Mouse (Mus musculus) hindbrain, embryonic 14.5 days (tissue): ENCODE results near the gene Hspb8. TPM values are rescaled to one million over a fixed set of nuclear protein-coding genes. Genes with fewer than 3 reads are reported as not detected.

ENCODE experiments used
- ATAC-seq: fragments of 200-750 bp; cut with Nextera tagmentation; 2 replicates; pipeline ENCODE4 v1.8.0; 2017; ENCODE audit warnings: moderate number of reproducible peaks, mild to moderate bottlenecking, moderate TSS enrichment, moderate library complexity; ENCODE audit not compliant: low FRiP score
- DNase-seq: peaks from one replicate; pipeline ENCODE4 v3.0.0-alpha.2; 2015; ENCODE audit warnings: low spot score
- H3K27ac ChIP-seq: fragments of 300-500 bp; sonication (generic); 2 replicates; pipeline ENCODE4 v1.5.1; 2014; ENCODE audit warnings: mild to moderate bottlenecking, moderate library complexity
- H3K27me3 ChIP-seq: fragments of 300-500 bp; sonication (generic); 2 replicates; pipeline ENCODE4 v1.6.1; 2014; ENCODE audit warnings: mild to moderate bottlenecking, low read length, mixed read lengths; ENCODE audit not compliant: control insufficient read depth, insufficient read depth
- H3K36me3 ChIP-seq: fragments of 300-500 bp; sonication (generic); replicated peaks from 2 replicates; pipeline ENCODE4 v1.6.1; 2014; ENCODE audit not compliant: control insufficient read depth, insufficient read depth
- H3K4me1 ChIP-seq: fragments of 300-500 bp; sonication (generic); replicated peaks from 2 replicates; pipeline ENCODE4 v1.6.1; 2014; ENCODE audit warnings: antibody characterized with exemption, low read length, mixed read lengths; ENCODE audit not compliant: control insufficient read depth, insufficient read depth
- H3K4me2 ChIP-seq: fragments of 300-500 bp; sonication (generic); replicated peaks from 2 replicates; pipeline ENCODE4 v1.6.1; 2014; ENCODE audit warnings: mild to moderate bottlenecking, moderate library complexity
- H3K4me3 ChIP-seq: fragments of 300-500 bp; sonication (generic); replicated peaks from 2 replicates; pipeline ENCODE4 v1.5.1; 2014; ENCODE audit warnings: mild to moderate bottlenecking, low read length
- H3K9ac ChIP-seq: fragments of 300-500 bp; sonication (generic); 2 replicates; pipeline ENCODE4 v1.6.1; 2014
- H3K9me3 ChIP-seq: fragments of 300-500 bp; sonication (generic); 2 replicates; pipeline ENCODE4 v1.6.1; 2016; ENCODE audit warnings: low read length; ENCODE audit not compliant: control insufficient read depth
- WGBS: fragments of 180-500 bp; shearing (Covaris S2); extraction: QIAGEN DNeasy Blood & Tissue Kit; methylation state at CpG from one replicate; pipeline ENCODE4 v1.1.7; 2014; 5-methylcytosine and 5-hydroxymethylcytosine counted together
- polyA plus RNA-seq: library from polyadenylated mRNA; unstranded; fragments of >200 nt; fragmentation: Nextera tagmentation; extraction: Ambion mirVana; gene quantifications from 2 replicates; pipeline ENCODE4 v1.2.1, GENCODE M21; 2014

Gene Hspb8
- polyA plus RNA-seq, 1 experiment from 2014 or later: 5.6 TPM

- Histone ChIP-seq H3K9me3 (no peaks in the 10 kb centered on the region), H3K27me3 (no peaks in the 10 kb centered on the region), H3K27ac (peak overlapping the region; percentile 16; the same call in 1 of the 2 replicates), H3K4me2 (no peak overlapping the region), H3K36me3 (no peaks in the 10 kb centered on the region), H3K9ac (no peak overlapping the region; the same call in 1 of the 2 replicates), H3K4me1 (peaks cover 17% of the 10 kb centered on the region), H3K4me3 (no peak overlapping the region)
- DNase-seq (no peak), ATAC-seq (0 out of 2 replicates have a peak, but pooled peaks have one; percentile 51)
- WGBS: 6% methylated on average over 6 of the region's 6 CpGs
Measured at GRCm38 (mm10) chr5:116420759-116421225, 1.9 kb downstream of the Hspb8 start.

- Histone ChIP-seq H3K9me3 (no peaks in the 10 kb centered on the region), H3K9ac (no peak overlapping the region), H3K27me3 (no peaks in the 10 kb centered on the region), H3K27ac (peak overlapping the region; percentile 16; the same call in 1 of the 2 replicates), H3K4me1 (peaks cover 18% of the 10 kb centered on the region), H3K36me3 (no peaks in the 10 kb centered on the region), H3K4me2 (no peak overlapping the region), H3K4me3 (no peak overlapping the region)
- no peak for DNase-seq
- no peak for ATAC-seq
- 97% methylated on average over 1 of the region's 1 CpGs for WGBS
Measured at GRCm38 (mm10) chr5:116420213-116420612, 2.5 kb downstream of the Hspb8 start.

GRCm38 (mm10) chr5:116419322-116420045 is 3.2 kb downstream of the Hspb8 start:
- H3K27me3 ChIP-seq: no peaks in the 10 kb centered on the region
- no peak overlapping the region for H3K27ac ChIP-seq
- no peak overlapping the region for H3K4me3 ChIP-seq
- no peaks in the 10 kb centered on the region for H3K9me3 ChIP-seq
- WGBS: 48% methylated on average over 6 of the region's 6 CpGs
- H3K4me2 ChIP-seq: no peak overlapping the region
- DNase-seq: no peak
- H3K36me3 ChIP-seq: no peaks in the 10 kb centered on the region
- H3K9ac ChIP-seq: no peak overlapping the region
- peaks cover 18% of the 10 kb centered on the region for H3K4me1 ChIP-seq
- no peak for ATAC-seq

GRCm38 (mm10) chr5:116416208-116416607 is 6.5 kb downstream of the Hspb8 start:
- H3K27me3 ChIP-seq: no peaks in the 10 kb centered on the region
- H3K27ac ChIP-seq: no peak overlapping the region
- ATAC-seq (no peak), DNase-seq (no peak)
- no peak overlapping the region for H3K4me3 ChIP-seq
- no peaks in the 10 kb centered on the region for H3K36me3 ChIP-seq
- H3K4me1 ChIP-seq: peaks cover 12% of the 10 kb centered on the region
- no peak overlapping the region for H3K9ac ChIP-seq
- H3K9me3 ChIP-seq: no peaks in the 10 kb centered on the region
- WGBS: 34% methylated on average over 5 of the region's 5 CpGs
- H3K4me2 ChIP-seq: no peak overlapping the region

- WGBS: 2% methylated on average over 16 of the region's 16 CpGs
- H3K27me3 ChIP-seq: no peaks in the 10 kb centered on the region
- ATAC-seq (no peak), DNase-seq (peak; percentile 42)
- peaks cover 23% of the 10 kb centered on the region; the same call in 1 of the 2 replicates for H3K4me1 ChIP-seq
- H3K4me2 ChIP-seq: no peak overlapping the region; the same call in 1 of the 2 replicates
- H3K9ac ChIP-seq: no peak overlapping the region
- H3K36me3 ChIP-seq: no peaks in the 10 kb centered on the region
- H3K27ac ChIP-seq: no peak overlapping the region
- H3K4me3 ChIP-seq: no peak overlapping the region
- no peaks in the 10 kb centered on the region for H3K9me3 ChIP-seq
Measured at GRCm38 (mm10) chr5:116409689-116410590, 12.7 kb downstream of the Hspb8 start.

- 54% methylated on average over 9 of the region's 9 CpGs for WGBS
- no peak for ATAC-seq
- no peaks in the 10 kb centered on the region for H3K9me3 ChIP-seq
Measured at GRCm38 (mm10) chr5:116408965-116409364, 13.7 kb downstream of the Hspb8 start.

GRCm38 (mm10) chr5:116407936-116408335 is 14.7 kb downstream of the Hspb8 start:
- no peaks in the 10 kb centered on the region for H3K27me3 ChIP-seq
- WGBS: 34% methylated on average over 6 of the region's 6 CpGs

More at GRCm38 (mm10) chr5:116408965-116409364, 13.7 kb downstream of the Hspb8 start:
- no peak overlapping the region for H3K9ac ChIP-seq
- H3K4me2 ChIP-seq: no peak overlapping the region
- H3K36me3 ChIP-seq: no peaks in the 10 kb centered on the region
- no peak overlapping the region for H3K27ac ChIP-seq
- no peaks in the 10 kb centered on the region for H3K27me3 ChIP-seq
- DNase-seq: no peak
- peaks cover 23% of the 10 kb centered on the region; the same call in 1 of the 2 replicates for H3K4me1 ChIP-seq
- no peak overlapping the region for H3K4me3 ChIP-seq

GRCm38 (mm10) chr5:116407321-116407720 is 15.3 kb downstream of the Hspb8 start:
- no peak overlapping the region for H3K27ac ChIP-seq
- peaks cover 23% of the 10 kb centered on the region; the same call in 1 of the 2 replicates for H3K4me1 ChIP-seq
- no peak overlapping the region for H3K4me2 ChIP-seq
- H3K9ac ChIP-seq: no peak overlapping the region
- ATAC-seq: no peak
- no peaks in the 10 kb centered on the region for H3K36me3 ChIP-seq
- H3K9me3 ChIP-seq: no peaks in the 10 kb centered on the region
- no peak for DNase-seq
- 21% methylated on average over 4 of the region's 4 CpGs for WGBS
- no peak overlapping the region for H3K4me3 ChIP-seq
- H3K27me3 ChIP-seq: no peaks in the 10 kb centered on the region

More at GRCm38 (mm10) chr5:116407936-116408335, 14.7 kb downstream of the Hspb8 start:
- Histone ChIP-seq H3K36me3 (no peaks in the 10 kb centered on the region), H3K4me1 (peaks cover 23% of the 10 kb centered on the region; the same call in 1 of the 2 replicates), H3K27ac (no peak overlapping the region), H3K9me3 (no peaks in the 10 kb centered on the region), H3K9ac (no peak overlapping the region), H3K4me2 (no peak overlapping the region), H3K4me3 (no peak overlapping the region)
- ATAC-seq (no peak), DNase-seq (no peak)

- Histone ChIP-seq H3K27me3 (no peaks in the 10 kb centered on the region), H3K27ac (no peak overlapping the region), H3K4me2 (no peak overlapping the region), H3K9me3 (no peaks in the 10 kb centered on the region), H3K36me3 (no peaks in the 10 kb centered on the region), H3K9ac (no peak overlapping the region), H3K4me3 (no peak overlapping the region), H3K4me1 (peaks cover 23% of the 10 kb centered on the region; the same call in 1 of the 2 replicates)
- 85% methylated on average over 3 of the region's 3 CpGs for WGBS
- ATAC-seq (no peak), DNase-seq (no peak)
Measured at GRCm38 (mm10) chr5:116406507-116406906, 16.2 kb downstream of the Hspb8 start.
